Mouse (Mus musculus) CH12.LX (cell line): Measurements from ENCODE around the gene Bcr. TPM values are rescaled to one million over a fixed set of nuclear protein-coding genes. Genes with fewer than 3 reads are reported as not detected.

Experiments used
- DNase-seq: peaks from one replicate; pipeline ENCODE4 v3.0.0-alpha.2; 2013; ENCODE audit errors: extremely low read depth
- H3K27ac ChIP-seq: 2 replicates; pipeline ENCODE4 v1.5.1; 2012; ENCODE audit warnings: low read depth, mild to moderate bottlenecking, control low read depth, moderate library complexity; ENCODE audit not compliant: insufficient read depth
- H3K27me3 ChIP-seq: replicated peaks from 2 replicates; pipeline ENCODE3; 2012; ENCODE audit warnings: inconsistent platforms
- H3K36me3 ChIP-seq, 2 experiments: replicated peaks in 1 of 2; 2 replicates each; pipeline versions ENCODE3 to v1.6.1; 2012; ENCODE audit warnings: inconsistent platforms in 1 of 2, low read length in 1 of 2, mild to moderate bottlenecking in 1 of 2, mixed read lengths in 1 of 2, moderate library complexity in 1 of 2; ENCODE audit not compliant: control insufficient read depth in 1 of 2, insufficient read depth in 1 of 2
- H3K4me1 ChIP-seq, 2 experiments: 2 replicates each; pipeline ENCODE4 v1.6.1; 2012; ENCODE audit warnings: inconsistent platforms in 1 of 2, moderate library complexity in 1 of 2; ENCODE audit not compliant: insufficient read depth in 2 of 2, control insufficient read depth in 1 of 2
- H3K4me2 ChIP-seq: 2 replicates; pipeline ENCODE4 v1.6.1; 2012; ENCODE audit warnings: low read depth, mild to moderate bottlenecking, control low read depth; ENCODE audit not compliant: poor library complexity, insufficient read depth, severe bottlenecking
- H3K4me3 ChIP-seq, 3 experiments: fragments of 150-350 bp in 1 of 3; sonication (generic) in 1 of 3; replicated peaks in 1 of 3; 2 replicates each; pipeline versions ENCODE3 to v1.5.1; 2011 to 2012; ENCODE audit warnings: low read depth in 2 of 3, low read length in 2 of 3, mild to moderate bottlenecking in 2 of 3, moderate library complexity in 2 of 3, control low read depth in 1 of 3, improper control_type of control experiment in 1 of 3, inconsistent platforms in 1 of 3, mixed read lengths in 1 of 3; ENCODE audit not compliant: poor library complexity in 1 of 3
- H3K79me2 ChIP-seq: replicated peaks from 2 replicates; pipeline ENCODE4 v1.6.1; 2012; ENCODE audit warnings: mild to moderate bottlenecking, moderate library complexity; ENCODE audit not compliant: control insufficient read depth, poor library complexity, insufficient read depth, severe bottlenecking; ENCODE audit errors: extremely low read depth
- H3K9ac ChIP-seq: 2 replicates; pipeline ENCODE4 v1.6.1; 2012; ENCODE audit warnings: low read depth, mild to moderate bottlenecking, control low read depth, moderate library complexity; ENCODE audit not compliant: insufficient read depth
- H3K9me3 ChIP-seq: replicated peaks from 2 replicates; pipeline ENCODE3; 2012; ENCODE audit warnings: low read length, inconsistent platforms, mixed read lengths
- BHLHE40 ChIP-seq: IDR thresholded peaks from 2 replicates; pipeline ENCODE4 v1.6.1; 2011; ENCODE audit warnings: mild to moderate bottlenecking, low read depth, low read length, improper control_type of control experiment
- CTCF ChIP-seq, 2 experiments: IDR thresholded peaks in 1 of 2; conservative IDR thresholded peaks in 1 of 2; 2 replicates each; pipeline ENCODE4 v1.5.1; 2011 to 2012; ENCODE audit warnings: low read depth in 2 of 2, low read length in 2 of 2, improper control_type of control experiment in 1 of 2, inconsistent platforms in 1 of 2, mild to moderate bottlenecking in 1 of 2, moderate library complexity in 1 of 2
- E2F4 ChIP-seq: IDR thresholded peaks from 2 replicates; pipeline ENCODE4 v1.6.1; 2011; ENCODE audit warnings: low read depth, low read length, improper control_type of control experiment; ENCODE audit not compliant: insufficient replicate concordance
- ELF1 ChIP-seq: IDR thresholded peaks from 2 replicates; pipeline ENCODE4 v1.6.1; 2014; ENCODE audit warnings: low read depth, mild to moderate bottlenecking, inconsistent platforms, low read length, improper control_type of control experiment
- EP300 ChIP-seq: IDR thresholded peaks from 2 replicates; pipeline ENCODE4 v1.6.1; 2011; ENCODE audit warnings: low read length, improper control_type of control experiment
- ETS1 ChIP-seq: conservative IDR thresholded peaks from 2 replicates; pipeline ENCODE4 v1.6.1; 2012; ENCODE audit warnings: low read depth, mild to moderate bottlenecking, inconsistent platforms, low read length, improper control_type of control experiment, moderate library complexity
- GABPA ChIP-seq: IDR thresholded peaks from 2 replicates; pipeline ENCODE4 v1.6.1; 2012; ENCODE audit warnings: low read depth, low read length, improper control_type of control experiment, inconsistent platforms; ENCODE audit not compliant: insufficient replicate concordance
- IRF4 ChIP-seq: IDR thresholded peaks from 2 replicates; pipeline ENCODE4 v1.6.1; 2014; ENCODE audit warnings: low read depth, mild to moderate bottlenecking, inconsistent platforms, low read length, improper control_type of control experiment
- JUN ChIP-seq: IDR thresholded peaks from 2 replicates; pipeline ENCODE4 v1.6.1; 2011; ENCODE audit warnings: low read depth, mild to moderate bottlenecking, low read length, improper control_type of control experiment, moderate library complexity; ENCODE audit not compliant: insufficient read depth
- JUND ChIP-seq: conservative IDR thresholded peaks from 2 replicates; pipeline ENCODE4 v1.6.1; 2011; ENCODE audit warnings: low read depth, low read length, improper control_type of control experiment
- KAT2A ChIP-seq: IDR thresholded peaks from 2 replicates; pipeline ENCODE4 v1.6.1; 2012; ENCODE audit warnings: low read length, improper control_type of control experiment, inconsistent platforms; ENCODE audit not compliant: insufficient replicate concordance
- MAFK ChIP-seq: IDR thresholded peaks from 2 replicates; pipeline ENCODE4 v1.6.1; 2011; ENCODE audit warnings: low read length, improper control_type of control experiment; ENCODE audit not compliant: insufficient replicate concordance
- MAZ ChIP-seq: IDR thresholded peaks from 2 replicates; pipeline ENCODE4 v1.6.1; 2012; ENCODE audit warnings: low read depth, mild to moderate bottlenecking, inconsistent platforms, low read length, improper control_type of control experiment, moderate library complexity
- MXI1 ChIP-seq: IDR thresholded peaks from 2 replicates; pipeline ENCODE4 v1.6.1; 2011; ENCODE audit warnings: mild to moderate bottlenecking, low read depth, low read length, improper control_type of control experiment
- MYC ChIP-seq: IDR thresholded peaks from 2 replicates; pipeline ENCODE4 v1.6.1; 2011; ENCODE audit warnings: low read depth, mild to moderate bottlenecking, improper control_type of control experiment, low read length
- POLR2A ChIP-seq: IDR thresholded peaks from 2 replicates; pipeline ENCODE4 v1.6.1; 2011; ENCODE audit warnings: low read depth, mild to moderate bottlenecking, improper control_type of control experiment, low read length
- RAD21 ChIP-seq: IDR thresholded peaks from 2 replicates; pipeline ENCODE4 v1.6.1; 2011; ENCODE audit warnings: low read depth, mild to moderate bottlenecking, low read length, improper control_type of control experiment, moderate library complexity
- TBP ChIP-seq: conservative IDR thresholded peaks from 2 replicates; pipeline ENCODE4 v1.6.1; 2011; ENCODE audit warnings: low read depth, low read length, improper control_type of control experiment
- TCF12 ChIP-seq: IDR thresholded peaks from 2 replicates; pipeline ENCODE4 v1.6.1; 2014; ENCODE audit warnings: low read depth, mild to moderate bottlenecking, inconsistent platforms, low read length, improper control_type of control experiment
- USF2 ChIP-seq: conservative IDR thresholded peaks from 2 replicates; pipeline ENCODE4 v1.6.1; 2011; ENCODE audit warnings: low read depth, low read length, improper control_type of control experiment
- ZMIZ1 ChIP-seq: IDR thresholded peaks from 2 replicates; pipeline ENCODE4 v1.6.1; 2012; ENCODE audit warnings: low read depth, mild to moderate bottlenecking, inconsistent platforms, low read length, improper control_type of control experiment
- dilution Hi-C: fragments of 300-500 bp; cut with MboI; formaldehyde crosslinking; loops from 2 replicates; pipeline ENCODE4 v1.14.3; 2020; ENCODE audit warnings: low sequenced_read_pairs; ENCODE audit not compliant: extremely low pct_unique_long_range_greater_than_20kb, extremely low pct_ligation_motif_present
- in situ Hi-C: fragments of 300-500 bp; cut with MboI; formaldehyde crosslinking; loops from 3 replicates; pipeline ENCODE4 v1.14.3; 2019; ENCODE audit warnings: low sequenced_read_pairs, low pct_ligation_motif_present, low pct_unique_long_range_greater_than_20kb, mixed read lengths
- polyA plus RNA-seq: library from polyadenylated mRNA; unstranded; fragments of >175 nt; gene quantifications from 2 replicates; pipeline ENCODE4 v1.2.1, GENCODE M21; 2012; ENCODE audit warnings: low read depth; ENCODE audit not compliant: insufficient read length
- total RNA-seq, 2 experiments: library from RNA; depleted of rRNA; stranded (reverse); fragments of 300-350 nt in 1 of 2; fragments of >200 nt in 1 of 2; gene quantifications; 2 replicates each; pipeline ENCODE4 v1.2.3; 2012 to 2014

Bcr gene
- total and polyA plus RNA-seq, 3 experiments: 4.0 to 22.1 (median 20.0) TPM

DNA sequence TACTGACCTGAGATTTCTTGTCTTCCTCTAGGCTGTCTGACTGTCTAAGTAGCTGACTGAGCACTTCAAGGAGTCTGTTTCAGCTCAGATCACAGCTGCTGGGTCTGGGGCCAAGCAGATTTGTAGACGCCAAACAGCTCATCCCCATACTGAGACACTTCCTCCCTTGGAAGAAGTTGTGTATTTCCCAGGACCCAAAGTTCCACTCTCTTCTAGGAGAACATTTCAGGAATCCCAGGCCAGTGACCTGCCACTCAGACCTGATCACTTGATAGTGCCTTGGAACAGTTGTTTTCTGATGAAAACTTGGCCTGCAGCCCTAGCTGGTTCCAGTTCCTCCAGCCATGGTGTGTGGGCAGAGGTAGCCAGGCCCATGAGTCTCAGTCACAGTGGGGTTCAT lies 140.3 kb downstream of the Bcr start:
- H3K27me3 ChIP-seq: no peaks in the 10 kb centered on the region
- H3K27ac ChIP-seq: no peak overlapping the region
- in situ Hi-C loops (no loop called here), dilution Hi-C loops (no loop called here)
- H3K4me1 ChIP-seq: no peaks in the 10 kb centered on the region
- H3K4me2 ChIP-seq: no peak overlapping the region
- TF ChIP-seq ELF1 (no peak), RAD21 (no peak), E2F4 (no peak), POLR2A (no peak)
- H3K36me3 ChIP-seq: no peaks in the 10 kb centered on the region
- no peaks in the 10 kb centered on the region for H3K79me2 ChIP-seq
- H3K9ac ChIP-seq: no peak overlapping the region
- H3K9me3 ChIP-seq: no peaks in the 10 kb centered on the region
- no peak for DNase-seq
- H3K4me3 ChIP-seq: no peak overlapping the region

DNA sequence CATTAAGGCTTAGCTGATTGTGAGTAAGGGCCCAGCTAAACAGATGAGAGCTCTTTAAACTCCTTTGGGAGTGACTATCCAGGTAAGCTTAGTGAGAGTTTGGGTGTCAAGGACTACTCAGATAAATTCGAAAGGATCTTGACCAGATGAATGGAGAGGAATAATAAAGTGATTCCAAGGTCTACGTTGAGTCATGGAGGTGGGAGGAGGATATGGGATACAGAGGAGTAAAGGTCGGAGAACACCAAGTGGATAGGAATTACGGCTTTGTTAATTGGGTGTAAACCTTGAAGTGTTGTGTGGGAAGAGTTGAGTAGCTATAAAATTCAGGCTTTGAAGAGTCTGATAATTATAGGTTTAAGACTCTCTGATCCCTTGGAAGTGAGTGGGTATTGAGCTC lies 145.8 kb downstream of the Bcr start:
- dilution Hi-C loops: no loop called here
- H3K36me3 ChIP-seq: no peaks in the 10 kb centered on the region
- peaks cover 0 to 2% of the 10 kb centered on the region in 2 experiments; a peak in 2 of 4 replicates for H3K4me1 ChIP-seq
- no peak for DNase-seq
- TF ChIP-seq MAZ (no peak), TBP (no peak), ZMIZ1 (no peak), MAFK (no peak), IRF4 (no peak), BHLHE40 (no peak), KAT2A (no peak), JUND (no peak), RAD21 (no peak), CTCF (conservative IDR thresholded peaks at IDR 0.05 in 1 of 2, IDR thresholded peaks at IDR 0.05 in 1 of 2; ENCODE audit: low read depth in 2 of 2, low read length in 2 of 2) (no peak), USF2 (no peak), MXI1 (no peak), POLR2A (no peak), JUN (no peak), GABPA (no peak), EP300 (no peak), TCF12 (no peak), MYC (no peak), ETS1 (no peak)
- TF ChIP-seq, all 38 proteins: peak for 0
- Histone ChIP-seq H3K4me3 (no peak overlapping the region), H3K9me3 (no peaks in the 10 kb centered on the region), H3K27ac (no peak overlapping the region), H3K4me2 (no peak overlapping the region), H3K9ac (no peak overlapping the region), H3K79me2 (no peaks in the 10 kb centered on the region), H3K27me3 (no peaks in the 10 kb centered on the region)
- in situ Hi-C loops: no loop called here
